Mouse (Mus musculus): ENCODE results near the gene Lrrc7. TPM values are rescaled to one million over a fixed set of nuclear protein-coding genes. Genes with fewer than 3 reads are reported as not detected.

The Lrrc7 gene
- polyA plus RNA-seq, 1 experiment from 2014 or later, result 5.0 TPM

DNA sequence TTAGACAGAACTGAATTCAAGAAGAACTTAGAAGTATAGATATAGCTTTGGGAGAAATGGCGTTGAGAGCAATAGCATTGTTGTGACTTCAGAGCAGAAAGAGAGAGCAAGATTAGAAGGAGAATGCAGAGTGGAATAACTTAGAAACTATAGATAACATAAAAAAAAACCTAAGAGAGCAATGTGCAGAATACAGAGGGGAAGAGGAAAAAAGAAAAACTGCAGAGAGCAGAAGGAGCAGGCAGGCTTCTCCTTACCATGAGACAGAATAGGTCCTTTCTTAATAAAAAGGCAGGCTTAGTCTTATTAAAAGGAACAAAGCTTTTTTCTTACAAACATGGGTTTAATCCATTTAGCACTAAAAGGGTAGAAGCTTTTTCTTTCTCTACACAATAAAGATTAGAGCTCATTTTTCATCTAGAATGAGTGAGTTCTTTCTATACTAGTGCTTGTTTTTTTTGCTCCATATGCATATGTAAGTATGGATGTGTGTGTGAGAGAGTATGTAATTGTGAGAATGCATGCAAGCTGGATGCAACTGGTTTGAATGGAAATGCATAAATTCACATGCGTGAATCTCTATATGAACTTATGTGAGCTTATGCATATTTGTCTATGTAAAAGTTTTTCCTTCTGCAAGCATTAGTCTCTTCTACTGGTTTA, 174.5 kb downstream of the Lrrc7 start:
- Histone ChIP-seq H3K9me3 (replicated peaks; ENCODE audit: control insufficient read depth, low read length) (no peaks in the 10 kb centered on the region), H3K4me2 (ENCODE audit: low read length) (no peak overlapping the region), H3K27ac (ENCODE audit: low read depth, low read length) (no peak overlapping the region), H3K9ac (ENCODE audit: low read length) (no peak overlapping the region), H3K4me1 (ENCODE audit: control insufficient read depth, insufficient read depth, low read length) (no peaks in the 10 kb centered on the region), H3K36me3 (ENCODE audit: control insufficient read depth, insufficient read depth, low read length) (no peaks in the 10 kb centered on the region), H3K27me3 (replicated peaks; ENCODE audit: control insufficient read depth, insufficient read depth, low read length) (no peaks in the 10 kb centered on the region), H3K4me3 (ENCODE audit: low read depth, low read length) (no peak overlapping the region)
- no peak for ATAC-seq
- WGBS, result 45% methylated on average over 2 of the region's 2 CpGs
- no peak for DNase-seq (ENCODE audit: low spot score)

DNA sequence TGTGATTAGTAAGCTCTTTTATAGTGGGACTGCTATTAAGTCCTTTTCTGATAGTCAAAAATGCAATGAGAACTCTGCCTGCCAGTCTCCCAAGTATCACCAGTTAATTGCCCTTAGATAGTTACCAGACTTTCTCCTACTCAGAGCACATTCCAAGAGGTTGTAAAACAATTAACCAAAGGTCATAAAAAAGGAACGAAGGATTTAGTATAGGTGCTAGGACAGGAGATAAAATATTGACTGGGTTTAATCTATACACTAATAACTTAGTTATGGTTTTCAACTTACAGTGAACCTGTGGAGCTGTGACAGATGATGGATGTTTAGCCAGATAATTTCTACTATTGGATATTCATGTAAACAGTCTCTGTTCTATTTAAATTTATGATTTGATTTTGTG, 175.2 kb downstream of the Lrrc7 start:
- ATAC-seq (no peak), DNase-seq (ENCODE audit: low spot score) (no peak)
- Histone ChIP-seq H3K9me3 (replicated peaks; ENCODE audit: control insufficient read depth, low read length) (no peaks in the 10 kb centered on the region), H3K4me1 (ENCODE audit: control insufficient read depth, insufficient read depth, low read length) (no peaks in the 10 kb centered on the region), H3K27ac (ENCODE audit: low read depth, low read length) (no peak overlapping the region), H3K9ac (ENCODE audit: low read length) (no peak overlapping the region), H3K27me3 (replicated peaks; ENCODE audit: control insufficient read depth, insufficient read depth, low read length) (no peaks in the 10 kb centered on the region), H3K4me3 (ENCODE audit: low read depth, low read length) (no peak overlapping the region), H3K36me3 (ENCODE audit: control insufficient read depth, insufficient read depth, low read length) (no peaks in the 10 kb centered on the region), H3K4me2 (ENCODE audit: low read length) (no peak overlapping the region)
- WGBS, result 67% methylated on average over 1 of the region's 1 CpGs

DNA sequence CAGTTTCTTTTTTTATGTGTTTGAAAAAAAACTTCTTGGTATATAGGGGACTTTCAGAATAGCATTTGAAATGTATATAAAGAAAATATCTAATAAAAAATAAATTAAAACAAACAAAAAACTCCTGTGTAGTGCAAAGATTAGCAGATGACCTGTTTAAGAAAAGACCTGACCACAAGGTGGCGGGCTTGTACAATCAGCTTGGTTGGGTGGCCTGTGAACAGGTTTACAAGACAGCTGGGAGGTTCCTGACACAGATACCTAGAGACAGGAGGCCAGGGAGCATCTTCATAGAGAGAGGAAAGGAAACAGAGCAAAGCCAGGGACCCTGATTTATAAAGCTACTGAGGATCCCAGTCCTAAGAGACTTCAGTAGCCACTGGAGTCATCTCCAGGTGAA, 186.1 kb downstream of the Lrrc7 start:
- WGBS, result 0% methylated on average over 1 of the region's 1 CpGs
- H3K36me3 ChIP-seq (ENCODE audit: control insufficient read depth, insufficient read depth, low read length), result no peaks in the 10 kb centered on the region
- H3K4me2 ChIP-seq (ENCODE audit: low read length), result no peak overlapping the region
- H3K9me3 ChIP-seq (replicated peaks; ENCODE audit: control insufficient read depth, low read length), result no peaks in the 10 kb centered on the region
- no peaks in the 10 kb centered on the region for H3K4me1 ChIP-seq (ENCODE audit: control insufficient read depth, insufficient read depth, low read length)
- no peak overlapping the region for H3K27ac ChIP-seq (ENCODE audit: low read depth, low read length)
- no peaks in the 10 kb centered on the region for H3K27me3 ChIP-seq (replicated peaks; ENCODE audit: control insufficient read depth, insufficient read depth, low read length)
- ATAC-seq, result no peak
- DNase-seq (ENCODE audit: low spot score), result peak; percentile 41
- H3K4me3 ChIP-seq (ENCODE audit: low read depth, low read length), result no peak overlapping the region
- H3K9ac ChIP-seq (ENCODE audit: low read length), result no peak overlapping the region

DNA sequence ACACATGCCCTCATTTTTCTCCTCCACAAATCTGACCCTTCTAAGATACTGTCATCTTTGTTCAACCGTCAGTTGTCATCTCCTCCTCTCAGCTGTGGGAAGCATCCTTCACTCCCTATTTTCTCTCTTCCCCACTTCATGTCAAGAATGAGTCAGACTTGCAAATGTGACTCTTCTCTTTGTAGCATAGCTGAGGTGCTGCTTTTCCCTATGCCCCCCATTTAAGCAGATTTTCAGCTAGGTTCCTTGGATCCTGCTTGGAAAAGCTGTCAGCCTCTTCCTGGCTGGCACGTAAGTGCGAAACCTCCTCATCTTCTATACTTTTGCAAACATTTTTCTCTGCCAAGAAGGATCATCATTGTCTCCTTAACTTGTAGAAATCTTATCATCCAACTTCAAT, 192.9 kb downstream of the Lrrc7 start:
- H3K27me3 ChIP-seq (replicated peaks; ENCODE audit: control insufficient read depth, insufficient read depth, low read length), result no peaks in the 10 kb centered on the region
- WGBS, result 86% methylated on average over 3 of the region's 3 CpGs
- no peaks in the 10 kb centered on the region for H3K9me3 ChIP-seq (replicated peaks; ENCODE audit: control insufficient read depth, low read length)
- H3K4me3 ChIP-seq (ENCODE audit: low read depth, low read length), result no peak overlapping the region
- H3K36me3 ChIP-seq (ENCODE audit: control insufficient read depth, insufficient read depth, low read length), result no peaks in the 10 kb centered on the region
- no peak overlapping the region for H3K27ac ChIP-seq (ENCODE audit: low read depth, low read length)
- ATAC-seq (no peak), DNase-seq (ENCODE audit: low spot score) (no peak)
- H3K4me1 ChIP-seq (ENCODE audit: control insufficient read depth, insufficient read depth, low read length), result no peaks in the 10 kb centered on the region
- no peak overlapping the region for H3K4me2 ChIP-seq (ENCODE audit: low read length)
- H3K9ac ChIP-seq (ENCODE audit: low read length), result no peak overlapping the region

DNA sequence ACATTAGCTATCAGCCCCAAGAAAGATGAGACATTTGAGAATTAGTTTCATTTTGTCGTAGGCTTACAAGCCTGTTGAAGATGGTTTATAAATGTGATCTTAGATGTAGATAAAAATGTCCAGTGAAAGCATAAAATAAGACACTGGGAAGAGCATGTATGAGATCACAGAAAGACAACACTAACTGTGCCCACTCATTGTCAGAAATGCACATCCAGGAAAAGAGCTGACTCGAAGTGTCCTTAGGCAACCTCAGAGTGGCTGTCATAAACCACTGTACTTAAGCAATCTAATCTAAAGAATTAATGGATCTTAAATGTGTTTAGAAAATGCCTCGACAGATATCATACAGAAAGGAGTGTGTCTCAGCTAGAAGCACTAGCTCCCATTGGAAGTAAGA, 196.2 kb downstream of the Lrrc7 start:
- Histone ChIP-seq H3K27ac (ENCODE audit: low read depth, low read length) (no peak overlapping the region), H3K9ac (ENCODE audit: low read length) (no peak overlapping the region), H3K9me3 (replicated peaks; ENCODE audit: control insufficient read depth, low read length) (no peaks in the 10 kb centered on the region), H3K4me1 (ENCODE audit: control insufficient read depth, insufficient read depth, low read length) (no peaks in the 10 kb centered on the region), H3K4me2 (ENCODE audit: low read length) (no peak overlapping the region), H3K4me3 (ENCODE audit: low read depth, low read length) (no peak overlapping the region), H3K36me3 (ENCODE audit: control insufficient read depth, insufficient read depth, low read length) (no peaks in the 10 kb centered on the region), H3K27me3 (replicated peaks; ENCODE audit: control insufficient read depth, insufficient read depth, low read length) (no peaks in the 10 kb centered on the region)
- DNase-seq (ENCODE audit: low spot score) (no peak), ATAC-seq (no peak)
- 87% methylated on average over 3 of the region's 3 CpGs for WGBS

DNA sequence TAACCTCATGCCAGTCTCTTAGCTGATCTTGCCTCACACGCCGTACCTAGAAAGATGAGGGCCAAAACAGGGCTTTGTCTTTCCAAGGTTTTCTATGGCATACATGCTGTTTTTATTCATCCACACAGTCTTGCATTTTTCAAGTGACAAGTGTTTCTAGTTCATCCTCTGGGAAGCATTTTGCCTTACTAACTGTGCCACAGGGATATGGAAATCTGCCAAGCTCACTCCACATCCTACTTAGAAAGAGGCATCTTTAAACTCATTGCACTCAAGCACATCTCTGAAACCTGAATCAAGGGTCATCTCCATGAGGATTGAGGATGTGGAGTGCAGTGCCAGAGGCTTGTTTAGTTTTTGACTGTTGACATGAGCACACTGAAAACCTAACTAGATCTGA, 199.9 kb downstream of the Lrrc7 start:
- H3K4me3 ChIP-seq (ENCODE audit: low read depth, low read length), result no peak overlapping the region
- DNase-seq (ENCODE audit: low spot score) (peak; percentile 8), ATAC-seq (no peak)
- H3K9me3 ChIP-seq (replicated peaks; ENCODE audit: control insufficient read depth, low read length), result no peaks in the 10 kb centered on the region
- H3K9ac ChIP-seq (ENCODE audit: low read length), result no peak overlapping the region
- H3K4me1 ChIP-seq (ENCODE audit: control insufficient read depth, insufficient read depth, low read length), result no peaks in the 10 kb centered on the region
- 90% methylated on average over 2 of the region's 2 CpGs for WGBS
- H3K4me2 ChIP-seq (ENCODE audit: low read length), result no peak overlapping the region
- no peaks in the 10 kb centered on the region for H3K27me3 ChIP-seq (replicated peaks; ENCODE audit: control insufficient read depth, insufficient read depth, low read length)
- H3K27ac ChIP-seq (ENCODE audit: low read depth, low read length), result no peak overlapping the region
- no peaks in the 10 kb centered on the region for H3K36me3 ChIP-seq (ENCODE audit: control insufficient read depth, insufficient read depth, low read length)

DNA sequence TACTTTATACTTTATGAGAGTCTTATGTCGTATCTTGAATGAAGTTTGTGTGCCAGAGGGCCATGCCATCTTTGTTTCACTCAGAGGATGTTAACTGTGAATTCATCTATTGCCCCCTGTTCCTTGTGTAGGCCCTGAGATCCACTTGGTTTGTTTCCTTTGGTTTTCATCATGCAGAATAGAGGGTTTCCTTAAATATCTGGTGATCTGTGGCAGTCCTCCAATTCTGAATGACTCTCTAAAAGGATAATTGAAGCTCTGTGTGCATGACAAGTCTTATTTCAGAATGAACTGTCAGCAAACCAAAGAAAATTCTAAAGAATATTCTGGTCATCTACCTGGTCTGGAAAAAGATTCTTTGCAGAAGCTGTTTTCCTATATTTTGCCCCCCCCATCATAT, 205.3 kb downstream of the Lrrc7 start:
- no peak overlapping the region for H3K4me2 ChIP-seq (ENCODE audit: low read length)
- no peaks in the 10 kb centered on the region for H3K9me3 ChIP-seq (replicated peaks; ENCODE audit: control insufficient read depth, low read length)
- no peaks in the 10 kb centered on the region for H3K4me1 ChIP-seq (ENCODE audit: control insufficient read depth, insufficient read depth, low read length)
- 0 out of 2 replicates have a peak, but pooled peaks cover 4% of the 10 kb centered on the region for H3K36me3 ChIP-seq (ENCODE audit: control insufficient read depth, insufficient read depth, low read length)
- no peak overlapping the region for H3K4me3 ChIP-seq (ENCODE audit: low read depth, low read length)
- no peak for ATAC-seq
- no peaks in the 10 kb centered on the region for H3K27me3 ChIP-seq (replicated peaks; ENCODE audit: control insufficient read depth, insufficient read depth, low read length)
- 86% methylated on average over 1 of the region's 1 CpGs for WGBS
- no peak for DNase-seq (ENCODE audit: low spot score)
- no peak overlapping the region for H3K27ac ChIP-seq (ENCODE audit: low read depth, low read length)
- H3K9ac ChIP-seq (ENCODE audit: low read length), result no peak overlapping the region

DNA sequence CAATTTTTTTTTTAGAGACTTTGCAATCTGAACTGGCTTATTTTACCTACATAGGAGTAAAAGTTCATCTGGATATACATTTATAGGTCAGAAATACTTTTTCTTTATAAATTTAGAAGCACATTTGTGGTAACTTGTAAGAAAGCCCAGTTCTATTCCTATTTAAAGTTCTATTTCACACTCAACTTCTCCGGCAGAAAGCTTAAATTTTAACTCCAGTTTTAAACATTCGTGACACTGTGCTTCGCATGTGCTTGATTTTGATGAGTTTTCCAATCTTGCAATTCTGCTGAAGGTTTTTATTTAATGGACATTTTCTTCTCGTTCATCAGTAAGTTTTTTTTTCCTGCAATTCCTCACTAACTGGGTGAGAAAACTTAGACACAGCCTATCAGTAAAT, 205.8 kb downstream of the Lrrc7 start:
- Histone ChIP-seq H3K4me2 (ENCODE audit: low read length) (no peak overlapping the region), H3K27me3 (replicated peaks; ENCODE audit: control insufficient read depth, insufficient read depth, low read length) (no peaks in the 10 kb centered on the region), H3K4me1 (ENCODE audit: control insufficient read depth, insufficient read depth, low read length) (no peaks in the 10 kb centered on the region), H3K9ac (ENCODE audit: low read length) (no peak overlapping the region), H3K9me3 (replicated peaks; ENCODE audit: control insufficient read depth, low read length) (no peaks in the 10 kb centered on the region), H3K36me3 (ENCODE audit: control insufficient read depth, insufficient read depth, low read length) (0 out of 2 replicates have a peak, but pooled peaks cover 4% of the 10 kb centered on the region), H3K27ac (ENCODE audit: low read depth, low read length) (no peak overlapping the region), H3K4me3 (ENCODE audit: low read depth, low read length) (no peak overlapping the region)
- WGBS, result 95% methylated on average over 4 of the region's 4 CpGs
- ATAC-seq, result no peak
- no peak for DNase-seq (ENCODE audit: low spot score)

DNA sequence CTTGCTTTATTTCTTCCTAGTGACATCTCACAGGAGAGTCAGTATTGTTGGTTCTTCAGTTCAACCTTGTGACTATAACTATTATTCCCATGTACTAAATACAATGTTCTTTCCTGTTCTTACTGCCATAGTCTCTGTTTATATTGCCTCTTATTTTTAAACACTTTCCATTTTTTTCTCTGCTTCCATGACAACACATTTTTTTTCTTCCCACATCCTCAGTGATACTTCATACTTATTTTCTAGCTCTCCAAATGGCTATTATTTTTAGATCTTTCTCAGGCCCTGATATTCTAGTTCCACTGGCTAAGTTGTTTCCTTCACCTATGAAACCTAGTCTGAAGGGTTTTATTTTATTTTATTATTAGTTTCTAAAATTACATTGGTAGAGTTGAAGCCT, 221.2 kb downstream of the Lrrc7 start:
- H3K9me3 ChIP-seq (replicated peaks; ENCODE audit: control insufficient read depth, low read length), result no peaks in the 10 kb centered on the region
- H3K4me3 ChIP-seq (ENCODE audit: low read depth, low read length), result no peak overlapping the region
- H3K36me3 ChIP-seq (ENCODE audit: control insufficient read depth, insufficient read depth, low read length), result no peaks in the 10 kb centered on the region; the same call in 1 of the 2 replicates
- H3K4me2 ChIP-seq (ENCODE audit: low read length), result no peak overlapping the region
- no peaks in the 10 kb centered on the region for H3K27me3 ChIP-seq (replicated peaks; ENCODE audit: control insufficient read depth, insufficient read depth, low read length)
- H3K9ac ChIP-seq (ENCODE audit: low read length), result no peak overlapping the region
- no peak overlapping the region for H3K27ac ChIP-seq (ENCODE audit: low read depth, low read length)
- ATAC-seq, result no peak
- no peak for DNase-seq (ENCODE audit: low spot score)
- no peaks in the 10 kb centered on the region for H3K4me1 ChIP-seq (ENCODE audit: control insufficient read depth, insufficient read depth, low read length)
